Mouse (Mus musculus) forebrain, embryonic 11.5 days (tissue): ENCODE measurements around the gene Rnf6. TPM values are rescaled to one million over a fixed set of nuclear protein-coding genes. Genes with fewer than 3 reads are reported as not detected.

Experiments used
- ATAC-seq: fragments of 200-750 bp; cut with Nextera tagmentation; replicated peaks from 2 replicates; pipeline ENCODE4 v1.8.0; 2017; ENCODE audit warnings: moderate TSS enrichment; ENCODE audit not compliant: low FRiP score
- DNase-seq: peaks from one replicate; pipeline ENCODE4 v3.0.0-alpha.2; 2017; ENCODE audit warnings: low spot score
- H3K27ac ChIP-seq: fragments of 300-500 bp; sonication (generic); 2 replicates; pipeline ENCODE4 v1.5.1; 2014; ENCODE audit warnings: low read depth, low read length
- H3K27me3 ChIP-seq: fragments of 300-500 bp; sonication (generic); 2 replicates; pipeline ENCODE4 v1.6.1; 2014; ENCODE audit warnings: mild to moderate bottlenecking, low read length, mixed read lengths; ENCODE audit not compliant: control insufficient read depth, insufficient read depth
- H3K36me3 ChIP-seq: fragments of 300-500 bp; sonication (generic); 2 replicates; pipeline ENCODE4 v1.6.1; 2014; ENCODE audit warnings: mild to moderate bottlenecking, low read length, moderate library complexity, mixed read lengths; ENCODE audit not compliant: control insufficient read depth, insufficient read depth
- H3K4me1 ChIP-seq: fragments of 300-500 bp; sonication (generic); replicated peaks from 2 replicates; pipeline ENCODE4 v1.6.1; 2014; ENCODE audit warnings: low read length, mixed read lengths; ENCODE audit not compliant: control insufficient read depth, insufficient read depth
- H3K4me2 ChIP-seq: fragments of 300-500 bp; sonication (generic); 2 replicates; pipeline ENCODE4 v1.6.1; 2014; ENCODE audit warnings: low read depth, mild to moderate bottlenecking, low read length, moderate library complexity, mixed read lengths; ENCODE audit not compliant: severe bottlenecking
- H3K4me3 ChIP-seq: fragments of 300-500 bp; sonication (generic); 2 replicates; pipeline ENCODE4 v1.5.1; 2014; ENCODE audit warnings: low read depth, low read length
- H3K9ac ChIP-seq: fragments of 300-500 bp; sonication (generic); 2 replicates; pipeline ENCODE4 v1.6.1; 2014; ENCODE audit warnings: low read length
- H3K9me3 ChIP-seq: fragments of 300-500 bp; sonication (generic); 2 replicates; pipeline ENCODE4 v1.6.1; 2016; ENCODE audit warnings: low read length, mixed read lengths; ENCODE audit not compliant: control insufficient read depth
- WGBS: fragments of 180-500 bp; shearing (Covaris S2); extraction: QIAGEN DNeasy Blood & Tissue Kit; methylation state at CpG from one replicate; pipeline ENCODE4 v1.1.7; 2014; 5-methylcytosine and 5-hydroxymethylcytosine counted together
- polyA plus RNA-seq: library from polyadenylated mRNA; unstranded; fragments of >200 nt; fragmentation: Nextera tagmentation; extraction: Ambion mirVana; gene quantifications from 2 replicates; pipeline ENCODE4 v1.2.1, GENCODE M21; 2014

Rnf6 gene
- polyA plus RNA-seq, 1 experiment from 2014 or later: 22.7 TPM

DNA sequence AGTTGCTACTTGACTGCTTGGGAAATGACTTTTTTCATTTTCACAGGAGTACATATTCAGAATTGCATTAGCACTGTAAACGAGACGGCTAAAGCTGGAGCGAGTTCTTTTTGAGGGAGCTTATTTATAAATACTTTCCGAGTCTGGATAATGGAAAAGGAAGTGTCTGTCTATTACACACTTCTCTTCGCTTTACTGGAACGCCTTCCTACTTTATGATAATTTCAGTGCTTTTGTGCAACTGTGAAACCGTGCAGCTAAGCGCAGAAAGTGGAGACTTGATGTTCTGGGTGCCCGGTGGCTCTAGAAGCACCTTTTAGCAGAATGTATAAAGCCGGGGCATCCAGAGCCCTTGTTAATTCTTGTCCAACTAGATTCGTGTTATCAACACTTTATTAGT is 11.5 kb upstream of the Rnf6 start:
- ATAC-seq: no peak
- Histone ChIP-seq H3K9ac (no peak overlapping the region), H3K4me1 (peaks cover 4% of the 10 kb centered on the region), H3K4me2 (peak overlapping the region; percentile 48; the same call in 1 of the 2 replicates), H3K4me3 (peak overlapping the region; percentile 83; the same call in 1 of the 2 replicates), H3K36me3 (no peaks in the 10 kb centered on the region), H3K27ac (no peak overlapping the region), H3K27me3 (no peaks in the 10 kb centered on the region), H3K9me3 (no peaks in the 10 kb centered on the region)
- WGBS: 79% methylated on average over 11 of the region's 11 CpGs
- no peak for DNase-seq

DNA sequence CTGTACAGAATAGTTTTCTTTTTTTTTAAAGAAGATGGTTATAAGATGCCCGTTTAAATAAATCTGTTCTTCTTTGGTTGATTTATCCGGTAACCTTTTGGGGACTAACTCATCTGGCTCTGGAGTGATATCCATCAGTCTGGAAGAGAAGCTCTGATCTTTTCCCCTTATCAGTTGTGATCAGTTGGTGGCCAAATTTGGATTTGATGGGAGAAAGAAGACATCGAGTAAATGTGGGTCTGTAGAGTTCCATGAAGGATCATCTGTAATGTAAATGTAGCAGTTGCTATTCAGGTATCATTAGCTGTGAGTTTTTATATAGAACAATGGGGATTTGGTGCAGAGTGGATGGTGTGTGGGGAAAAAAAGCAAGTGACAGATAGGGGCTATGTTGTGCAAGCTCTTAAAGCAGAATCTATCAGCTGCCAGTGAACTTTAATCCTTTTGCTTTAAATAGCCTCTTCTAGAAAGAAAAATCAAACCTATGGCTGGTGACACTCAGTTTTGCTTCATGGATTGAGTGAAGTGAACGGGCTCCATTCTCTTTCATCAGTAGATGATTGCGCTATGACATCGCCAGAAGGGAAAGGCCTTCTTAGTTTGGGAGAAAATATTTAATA is 10.8 kb upstream of the Rnf6 start:
- H3K4me2 ChIP-seq: peak overlapping the region; percentile 48
- H3K4me3 ChIP-seq: peak overlapping the region; percentile 83
- no peaks in the 10 kb centered on the region for H3K9me3 ChIP-seq
- DNase-seq (no peak), ATAC-seq (no peak)
- H3K9ac ChIP-seq: peak overlapping the region; percentile 89
- peaks cover 4% of the 10 kb centered on the region for H3K4me1 ChIP-seq
- H3K36me3 ChIP-seq: no peaks in the 10 kb centered on the region
- 41% methylated on average over 6 of the region's 6 CpGs for WGBS
- no peak overlapping the region for H3K27ac ChIP-seq
- H3K27me3 ChIP-seq: no peaks in the 10 kb centered on the region

DNA sequence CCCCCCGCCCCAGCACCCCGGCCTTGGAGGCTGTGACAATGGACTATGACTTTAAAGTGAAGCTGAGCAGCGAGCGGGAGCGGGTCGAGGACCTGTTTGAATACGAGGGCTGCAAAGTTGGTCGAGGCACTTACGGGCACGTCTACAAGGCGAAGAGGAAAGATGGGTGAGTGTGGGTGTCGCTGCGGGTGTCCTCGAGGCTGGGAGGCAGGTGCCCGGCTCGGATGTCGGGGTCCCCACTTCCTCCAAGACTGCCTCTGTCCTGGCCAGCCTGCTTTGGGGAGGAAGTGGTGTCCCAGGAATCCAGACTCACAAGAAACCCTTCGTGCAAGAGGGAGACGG is 10.3 kb upstream of the Rnf6 start:
- H3K9ac ChIP-seq: peak overlapping the region; percentile 89
- peaks cover 4% of the 10 kb centered on the region for H3K4me1 ChIP-seq
- ATAC-seq (no peak; the same call in 1 of the 2 replicates), DNase-seq (peak; percentile 64)
- H3K27me3 ChIP-seq: no peaks in the 10 kb centered on the region
- peak overlapping the region; percentile 96 for H3K27ac ChIP-seq
- under 1% methylated on average over 19 of the region's 19 CpGs for WGBS
- peak overlapping the region; percentile 48 for H3K4me2 ChIP-seq
- no peaks in the 10 kb centered on the region for H3K9me3 ChIP-seq
- peak overlapping the region; percentile 83 for H3K4me3 ChIP-seq
- H3K36me3 ChIP-seq: no peaks in the 10 kb centered on the region

DNA sequence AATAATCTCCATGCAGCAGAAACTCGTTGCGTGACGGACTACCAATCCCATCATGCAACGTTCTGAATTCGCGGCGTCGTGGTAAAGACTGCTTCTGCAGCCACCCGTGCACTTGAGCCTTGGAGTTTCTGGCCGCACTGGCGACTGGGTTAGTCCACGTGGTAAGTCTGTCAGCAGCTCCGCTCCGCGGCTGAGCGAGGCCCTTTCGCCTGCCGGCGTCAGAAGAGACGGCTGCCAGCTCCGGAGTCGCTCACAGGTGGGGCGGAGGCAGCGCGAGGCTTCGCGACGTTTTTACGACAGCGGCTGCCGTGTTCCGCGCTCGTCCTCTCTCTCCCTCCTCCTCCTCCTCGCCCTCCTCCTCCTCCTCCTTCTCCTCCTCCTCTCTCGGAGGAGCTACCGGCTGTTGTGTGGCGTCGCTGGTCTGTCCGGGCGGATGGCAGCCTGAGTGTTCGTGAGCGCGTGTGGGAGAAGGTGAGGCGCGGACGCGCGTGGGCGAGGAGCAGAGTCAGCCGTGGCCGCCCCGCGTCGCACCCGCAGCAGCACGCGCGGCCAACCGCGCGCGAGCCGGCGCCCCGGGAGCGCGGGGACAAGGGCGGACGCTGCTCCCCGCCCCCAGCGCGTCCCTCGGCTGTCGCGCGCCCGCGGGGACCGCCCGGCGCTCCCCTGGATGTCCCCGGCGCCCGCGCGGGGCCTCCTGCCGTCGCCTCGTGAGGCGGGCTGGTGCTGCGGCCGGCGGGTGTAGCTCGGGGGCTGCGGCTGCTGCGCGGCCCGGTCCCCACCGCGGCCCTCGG is 9.7 kb upstream of the Rnf6 start, which contains the start of gene Cdk8:
Gene Cdk8, plus strand, starts transcription at position 367 of the 791 bp plus-strand sequence.
- Histone ChIP-seq H3K9ac (peak within 1 kb of the TSS; percentile 89), H3K4me2 (peak within 1 kb of the TSS; percentile 48), H3K27me3 (no peaks in the 10 kb centered on the region), H3K4me3 (peak within 1 kb of the TSS; percentile 83), H3K9me3 (no peaks in the 10 kb centered on the region), H3K27ac (peak within 1 kb of the TSS; percentile 96), H3K4me1 (peaks cover 4% of the 10 kb centered on the region), H3K36me3 (no peaks in the 10 kb centered on the region)
- peak; percentile 89 for ATAC-seq
- under 1% methylated on average over 75 of the region's 102 CpGs for WGBS
- DNase-seq: peak; percentile 95

DNA sequence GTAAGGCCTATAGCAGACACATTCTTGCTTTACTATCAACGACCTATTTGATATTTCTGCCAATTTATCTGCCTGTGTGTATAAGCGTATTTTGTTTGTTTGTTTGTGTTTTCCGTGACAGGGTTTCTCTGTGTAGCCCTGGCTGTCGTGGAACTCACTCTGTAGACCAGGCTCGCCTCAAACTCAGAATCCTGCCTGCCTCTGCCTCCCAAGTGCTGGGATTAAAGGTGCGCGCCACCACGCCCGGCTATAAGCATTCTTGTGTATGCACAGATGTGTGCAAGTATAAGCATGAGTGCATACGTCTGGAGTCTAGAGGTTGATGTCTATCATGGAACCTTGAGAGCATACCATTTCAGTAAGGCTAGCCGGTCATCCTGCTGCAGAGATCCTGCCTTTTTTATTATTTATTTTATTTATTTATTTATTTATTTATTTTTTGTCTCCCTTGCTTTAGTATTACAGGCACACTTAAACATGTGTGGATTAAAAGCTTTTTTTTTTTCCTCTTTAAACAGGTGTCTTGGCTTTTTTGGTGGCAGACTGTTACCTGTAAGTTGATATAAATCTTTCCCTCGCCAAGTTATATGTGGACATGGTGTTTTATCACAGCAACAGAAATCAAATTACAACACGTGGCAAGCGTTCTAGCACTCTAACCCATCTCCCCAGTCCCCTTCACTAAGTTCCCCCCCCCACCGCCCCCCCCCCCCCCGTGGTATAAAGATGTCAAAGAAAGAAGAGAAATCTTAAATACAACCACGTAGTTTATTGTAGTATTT is 8.7 kb upstream of the Rnf6 start:
- H3K9ac ChIP-seq: peak overlapping the region; percentile 89
- peak; percentile 4; the same call in 1 of the 2 replicates for ATAC-seq
- no peaks in the 10 kb centered on the region for H3K27me3 ChIP-seq
- H3K27ac ChIP-seq: peak overlapping the region; percentile 96; the same call in 1 of the 2 replicates
- WGBS: 57% methylated on average over 17 of the region's 17 CpGs
- H3K4me2 ChIP-seq: peak overlapping the region; percentile 48
- H3K4me3 ChIP-seq: peak overlapping the region; percentile 83
- H3K36me3 ChIP-seq: no peaks in the 10 kb centered on the region
- H3K4me1 ChIP-seq: peaks cover 4% of the 10 kb centered on the region
- H3K9me3 ChIP-seq: no peaks in the 10 kb centered on the region
- DNase-seq: no peak

DNA sequence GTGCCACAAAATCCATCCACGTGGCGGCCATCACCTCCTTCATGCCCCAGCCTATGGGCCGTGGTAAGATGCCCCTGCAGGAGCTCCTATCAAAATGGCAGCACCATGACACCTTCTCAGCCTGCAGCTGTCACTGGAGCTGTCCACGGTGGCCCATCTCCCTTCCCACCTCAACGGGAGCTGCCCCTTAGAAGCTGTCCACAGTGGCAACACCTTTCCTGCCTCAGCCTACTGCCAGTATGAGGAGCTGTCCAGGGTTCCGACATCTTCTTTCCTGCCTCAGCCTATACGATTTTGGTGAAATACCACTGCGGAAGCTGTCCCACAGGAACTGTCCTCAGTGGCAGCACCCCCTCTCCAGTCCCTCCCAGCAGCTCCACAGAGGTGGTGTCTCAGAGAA is 6.1 kb upstream of the Rnf6 start:
- H3K9me3 ChIP-seq: no peaks in the 10 kb centered on the region

DNA sequence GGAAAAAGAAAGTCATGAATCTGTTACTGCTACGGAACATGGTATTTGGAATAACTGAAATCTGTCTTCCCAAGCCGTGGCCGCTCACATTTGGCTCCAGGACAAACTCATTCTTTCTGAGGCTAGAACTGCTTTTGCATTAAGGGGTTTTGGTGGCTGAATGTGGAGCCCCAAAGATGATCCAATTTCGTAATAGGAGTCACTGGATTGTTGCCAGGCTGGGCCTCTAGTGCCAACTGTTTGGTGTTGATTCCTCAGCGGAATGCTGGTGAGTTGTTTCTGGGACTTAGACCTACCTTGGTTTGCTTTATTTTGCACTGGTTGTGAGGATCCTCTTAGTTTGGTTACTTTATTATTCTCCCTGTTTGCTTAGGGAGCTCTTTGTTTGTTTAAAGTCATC is 2.4 kb upstream of the Rnf6 start:
- H3K9me3 ChIP-seq: no peaks in the 10 kb centered on the region
- H3K27me3 ChIP-seq: no peaks in the 10 kb centered on the region
- H3K4me2 ChIP-seq: no peak overlapping the region
- ATAC-seq: no peak
- WGBS: 88% methylated on average over 5 of the region's 5 CpGs
- H3K4me1 ChIP-seq: peaks cover 5% of the 10 kb centered on the region; the same call in 1 of the 2 replicates
- H3K36me3 ChIP-seq: no peaks in the 10 kb centered on the region
- H3K4me3 ChIP-seq: no peak overlapping the region
- no peak overlapping the region for H3K9ac ChIP-seq
- H3K27ac ChIP-seq: no peak overlapping the region
- DNase-seq: no peak

More for the DNA sequence above, 6.1 kb upstream of the Rnf6 start:
- H3K4me2 ChIP-seq: no peak overlapping the region
- H3K4me1 ChIP-seq: no peaks in the 10 kb centered on the region
- H3K4me3 ChIP-seq: no peak overlapping the region
- H3K9ac ChIP-seq: no peak overlapping the region; the same call in 1 of the 2 replicates
- H3K27me3 ChIP-seq: no peaks in the 10 kb centered on the region
- DNase-seq (no peak), ATAC-seq (no peak)
- H3K27ac ChIP-seq: no peak overlapping the region
- 91% methylated on average over 8 of the region's 8 CpGs for WGBS
- H3K36me3 ChIP-seq: no peaks in the 10 kb centered on the region

DNA sequence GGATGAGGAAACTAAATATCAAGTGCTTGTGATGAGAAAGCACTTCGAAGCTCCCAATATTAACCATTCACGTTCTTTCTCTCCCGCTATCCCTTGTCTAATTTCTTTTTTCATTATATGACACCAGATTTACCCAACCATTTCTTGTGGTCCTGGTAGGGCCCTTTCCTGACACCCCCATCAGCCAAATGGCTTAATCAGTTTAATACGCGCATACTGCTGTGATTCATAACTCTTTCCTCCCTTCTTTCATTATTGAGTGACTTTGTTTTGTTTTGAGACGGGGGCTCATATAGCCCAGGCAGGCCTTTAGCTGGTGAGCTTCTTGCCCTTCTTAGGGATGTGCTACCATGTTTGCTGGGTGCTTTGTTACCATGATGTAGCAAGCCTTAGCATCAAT is 367 bp upstream of the Rnf6 start:
- 34% methylated on average over 6 of the region's 6 CpGs for WGBS

More for the DNA sequence above, 367 bp upstream of the Rnf6 start:
- Histone ChIP-seq H3K9me3 (no peaks in the 10 kb centered on the region), H3K9ac (peak overlapping the region; percentile 79), H3K4me3 (peak overlapping the region; percentile 50), H3K4me2 (peak overlapping the region; percentile 74), H3K27me3 (no peaks in the 10 kb centered on the region), H3K27ac (peak overlapping the region; percentile 88), H3K4me1 (peaks cover 5% of the 10 kb centered on the region; the same call in 1 of the 2 replicates), H3K36me3 (no peaks in the 10 kb centered on the region; the same call in 1 of the 2 replicates)
- DNase-seq: no peak
- no peak for ATAC-seq
